Mouse (Mus musculus) central nervous system, embryonic 18 days (tissue): ENCODE measurements around the gene Btbd8. TPM values are rescaled to one million over a fixed set of nuclear protein-coding genes. Genes with fewer than 3 reads are reported as not detected.

Experiments
- polyA plus RNA-seq: library from polyadenylated mRNA; depleted of rRNA; stranded (reverse); fragments of >200 nt; gene quantifications from 2 replicates; pipeline ENCODE4 v1.2.3, GENCODE M21; 2012; rRNA removed

Gene Btbd8
- 24.9 and 26.3 TPM in 2 replicates for polyA plus RNA-seq

DNA sequence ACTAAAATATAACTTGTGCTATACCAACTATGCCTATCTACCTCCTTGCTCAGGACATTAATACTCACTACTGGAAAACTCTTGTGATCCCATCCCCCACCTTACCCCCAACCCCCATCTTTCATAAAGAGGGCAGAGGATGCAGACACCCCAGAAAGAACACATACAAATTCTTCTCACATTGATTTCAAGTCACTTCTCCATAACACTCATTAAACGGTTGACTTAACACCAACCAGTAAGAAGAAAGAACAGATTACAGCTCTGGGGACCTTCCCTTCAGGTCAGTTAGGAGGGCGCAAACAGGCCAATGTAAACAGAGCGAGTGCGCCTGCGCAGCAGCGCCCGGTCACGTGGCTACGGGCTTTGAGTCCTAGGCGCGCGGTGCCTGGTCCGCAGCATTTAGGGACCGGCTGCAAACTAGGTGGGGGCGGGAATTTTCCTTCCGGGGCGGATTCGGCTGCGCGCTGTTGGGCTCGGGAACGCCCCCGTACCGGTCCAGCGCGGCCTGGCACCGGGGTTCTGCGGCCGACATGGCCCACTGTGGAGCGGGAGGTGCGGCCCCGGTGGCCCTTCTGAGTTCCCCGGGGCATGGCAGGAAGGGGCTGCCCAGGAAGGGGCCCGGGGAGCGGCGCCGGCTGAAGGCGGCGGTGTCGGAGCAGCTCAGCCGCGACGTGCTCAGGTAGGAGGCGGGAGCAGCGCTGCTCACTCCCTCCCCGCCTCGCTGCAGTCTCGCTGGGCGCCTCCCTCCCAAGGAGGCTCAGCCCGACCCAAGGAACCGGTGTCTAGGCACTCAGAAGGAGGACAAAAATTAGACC, at the start of gene Btbd8:
Gene Btbd8, plus strand, starts transcription at position 534 of the 818 bp plus-strand sequence.

DNA sequence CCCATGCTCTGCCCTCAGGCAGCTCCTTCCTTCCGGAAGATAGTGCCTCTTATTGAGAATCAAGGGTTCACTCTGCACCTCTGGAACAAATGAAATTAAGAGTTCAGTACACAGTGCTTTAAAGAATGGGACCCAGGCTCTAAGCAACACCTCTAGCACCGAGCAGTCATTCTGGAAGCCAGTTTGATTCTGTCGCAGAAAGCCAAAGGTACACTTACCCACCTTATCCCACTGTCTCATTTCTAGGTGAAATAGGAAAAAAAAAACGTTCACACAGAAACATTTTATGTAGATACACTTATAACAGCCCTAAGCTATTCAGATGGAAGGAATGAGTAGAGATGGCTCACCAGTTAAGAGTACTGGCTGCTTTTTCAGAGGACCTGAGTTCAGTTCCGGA, 35.4 kb upstream of the Btbd8 start, which contains the start of gene Ephx4:
Gene Ephx4, plus strand, starts transcription at position 301 of the 400 bp plus-strand sequence.

DNA sequence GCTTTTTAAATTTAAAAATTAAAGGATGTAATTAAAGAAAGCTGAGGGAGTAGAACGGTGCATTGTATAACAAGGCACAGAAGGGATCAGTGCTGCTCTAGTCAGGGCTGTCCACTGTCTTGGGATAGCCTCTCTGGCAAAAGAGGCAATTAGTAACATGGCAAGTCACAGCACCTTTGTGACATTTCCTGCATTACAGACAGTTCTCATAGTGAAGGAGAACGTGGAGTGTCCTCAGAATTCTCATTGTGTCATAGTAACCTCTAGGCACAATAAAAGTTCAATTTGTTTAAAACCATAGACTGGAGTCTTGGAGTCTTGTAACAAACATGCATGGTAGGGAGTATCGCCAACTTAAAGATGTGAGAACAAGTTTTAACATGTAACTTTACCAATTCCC, 6.5 kb upstream of the Btbd8 start, which contains the start of gene Lpcat2b:
Gene Lpcat2b, plus strand, starts transcription at position 301 of the 400 bp plus-strand sequence.

DNA sequence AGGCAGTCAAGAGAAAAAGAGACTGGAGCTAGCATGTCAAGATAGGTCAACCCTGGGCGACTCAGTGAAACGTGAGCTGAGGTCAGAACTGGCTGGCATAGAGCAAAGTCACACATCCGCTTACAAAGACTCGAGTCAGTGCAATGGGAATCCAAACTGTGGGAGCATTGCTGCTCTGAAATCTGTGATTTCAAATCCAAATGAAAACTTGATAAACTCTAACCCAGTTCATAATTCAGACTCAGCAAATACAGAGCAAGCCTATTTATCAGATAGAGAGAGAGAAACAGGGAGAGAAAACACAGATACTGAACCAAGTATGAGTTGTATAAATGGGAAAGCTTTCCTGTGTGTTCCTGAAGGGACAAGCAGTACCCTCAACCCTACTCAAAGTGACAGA, 69.5 kb downstream of the Btbd8 start, which contains the start of gene Gm42669:
Gene Gm42669, plus strand, starts transcription at position 301 of the 400 bp plus-strand sequence.

DNA sequence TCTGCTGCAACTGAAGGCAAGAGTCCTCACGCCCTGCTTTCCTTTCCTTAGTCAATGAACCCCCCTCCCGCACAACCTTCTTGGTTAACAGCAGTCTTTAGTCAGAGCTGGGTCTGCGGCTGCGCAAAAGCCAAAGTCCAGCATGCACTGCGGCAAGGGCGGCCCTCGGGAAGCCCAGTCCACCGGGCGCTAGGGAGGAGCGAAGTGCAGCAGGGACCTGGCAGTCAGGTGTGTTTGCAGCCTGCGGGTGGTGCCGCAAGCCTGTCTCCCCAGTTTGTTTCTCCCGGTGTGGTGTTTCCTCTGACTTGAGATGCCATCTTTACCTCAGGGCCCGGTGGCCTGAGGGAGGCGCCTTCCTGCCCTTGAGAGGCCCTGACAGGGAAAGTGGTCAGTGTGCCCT, 96.8 kb downstream of the Btbd8 start, which contains the start of gene 1700028K03Rik:
Gene 1700028K03Rik, plus strand, starts transcription at position 129 of the 400 bp plus-strand sequence.

Other genes starting within 250 kb of the Btbd8 start
- 3.7 and 4.2 TPM in 2 replicates for gene Tgfbr3, start 148.4 kb upstream of the Btbd8 start, polyA plus RNA-seq
- 6.3 and 6.4 TPM in 2 replicates for gene Brdt, start 106.8 kb upstream of the Btbd8 start, polyA plus RNA-seq
- 10.0 and 10.3 TPM in 2 replicates for gene Ephx4, start 35.3 kb upstream of the Btbd8 start, polyA plus RNA-seq
- gene Lpcat2b, start 6.4 kb upstream of the Btbd8 start, polyA plus RNA-seq, result 0.03 TPM in 1 of 2 replicates, not detected in the other
- gene Gm42669, start 69.6 kb downstream of the Btbd8 start, polyA plus RNA-seq, result 0.23 and 0.45 TPM in 2 replicates
- gene 1700028K03Rik, start 96.7 kb downstream of the Btbd8 start, polyA plus RNA-seq, result 0.27 and 0.37 TPM in 2 replicates
- gene Rpap2, start 159.4 kb downstream of the Btbd8 start, polyA plus RNA-seq, result 12.0 and 13.0 TPM in 2 replicates
- gene Glmn, start 159.9 kb downstream of the Btbd8 start, polyA plus RNA-seq, result 20.4 and 21.7 TPM in 2 replicates